Mouse (Mus musculus) embryonic fibroblast, embryonic 13.5 days (primary cell): ENCODE results near the gene Zfp180.

Experiments
- CTCF ChIP-seq: IDR thresholded peaks from 2 replicates; pipeline ENCODE4 v1.5.1; 2011; ENCODE audit warnings: mild to moderate bottlenecking, control low read depth, low read length, moderate library complexity, borderline replicate concordance; ENCODE audit not compliant: insufficient read depth
- POLR2A ChIP-seq: IDR thresholded peaks from 2 replicates; pipeline ENCODE4 v1.6.1; 2011; ENCODE audit warnings: low read depth, mild to moderate bottlenecking, control low read depth, low read length, moderate library complexity

DNA sequence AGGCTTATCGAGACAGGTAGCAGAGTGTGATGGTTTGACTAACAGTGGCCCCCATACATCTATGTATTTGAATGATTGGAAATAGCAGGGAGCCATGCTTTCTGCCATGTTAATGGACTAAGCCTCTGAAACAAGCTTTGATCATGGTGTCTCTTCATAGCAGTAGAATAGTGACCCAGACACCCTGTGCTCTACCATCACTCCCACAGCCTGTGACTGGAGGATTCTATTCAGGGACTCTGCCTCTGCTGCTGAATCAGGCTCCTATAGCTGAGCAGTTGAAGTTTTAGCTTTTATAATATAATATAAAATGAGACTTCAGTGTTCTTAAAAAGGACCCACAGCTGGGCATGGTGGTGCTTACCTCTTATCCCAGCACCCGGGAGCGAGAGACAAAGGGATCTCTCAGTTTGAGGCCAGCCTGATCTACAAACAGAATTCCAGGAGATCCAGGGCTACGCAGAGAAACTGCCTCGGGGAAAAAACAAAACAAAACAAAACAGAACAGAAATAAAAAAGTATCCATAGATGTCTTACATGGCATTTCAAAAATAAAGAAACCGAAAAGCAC is 51.8 kb downstream of the Zfp180 start:
- TF ChIP-seq CTCF (no peak), POLR2A (no peak)
